Mouse (Mus musculus) liver, embryonic 16.5 days (tissue): ENCODE results near the gene Gde1. TPM values are rescaled to one million over a fixed set of nuclear protein-coding genes. Genes with fewer than 3 reads are reported as not detected.

Source experiments
- ATAC-seq: fragments of 200-750 bp; cut with Nextera tagmentation; 2 replicates; pipeline ENCODE4 v1.8.0; 2017; ENCODE audit warnings: low read depth, mild to moderate bottlenecking, moderate number of reproducible peaks, moderate library complexity
- H3K27ac ChIP-seq: fragments of 300-500 bp; sonication (generic); 2 replicates; pipeline ENCODE4 v1.5.1; 2014; ENCODE audit warnings: mild to moderate bottlenecking, low read length
- H3K27me3 ChIP-seq: fragments of 300-500 bp; sonication (generic); 2 replicates; pipeline ENCODE4 v1.6.1; 2014; ENCODE audit warnings: low read depth, low read length, mixed read lengths; ENCODE audit not compliant: control insufficient read depth, insufficient read depth
- H3K36me3 ChIP-seq: fragments of 300-500 bp; sonication (generic); 2 replicates; pipeline ENCODE4 v1.6.1; 2014; ENCODE audit warnings: mild to moderate bottlenecking; ENCODE audit not compliant: control insufficient read depth, insufficient read depth
- H3K4me1 ChIP-seq: fragments of 300-500 bp; sonication (generic); 2 replicates; pipeline ENCODE4 v1.6.1; 2014; ENCODE audit warnings: low read depth, low read length, mixed read lengths; ENCODE audit not compliant: control insufficient read depth
- H3K4me2 ChIP-seq: fragments of 300-500 bp; sonication (generic); 2 replicates; pipeline ENCODE4 v1.6.1; 2014; ENCODE audit warnings: low read depth, low read length, mixed read lengths
- H3K4me3 ChIP-seq: fragments of 300-500 bp; sonication (generic); 2 replicates; pipeline ENCODE4 v1.5.1; 2014; ENCODE audit warnings: low read depth, mild to moderate bottlenecking, low read length
- H3K9ac ChIP-seq: fragments of 300-500 bp; sonication (generic); 2 replicates; pipeline ENCODE4 v1.6.1; 2014; ENCODE audit warnings: low read depth, low read length
- H3K9me3 ChIP-seq: fragments of 300-500 bp; sonication (generic); replicated peaks from 2 replicates; pipeline ENCODE4 v1.6.1; 2016; ENCODE audit warnings: low read length; ENCODE audit not compliant: control insufficient read depth
- WGBS: fragments of 180-500 bp; shearing (Covaris S2); extraction: QIAGEN DNeasy Blood & Tissue Kit; methylation state at CpG from one replicate; pipeline ENCODE4 v1.1.7; 2014; ENCODE audit not compliant: insufficient replicate concordance; 5-methylcytosine and 5-hydroxymethylcytosine counted together
- polyA plus RNA-seq: library from polyadenylated mRNA; unstranded; fragments of >200 nt; fragmentation: Nextera tagmentation; extraction: Ambion mirVana; gene quantifications from 2 replicates; pipeline ENCODE4 v1.2.1, GENCODE M21; 2015

Gene Gde1
- polyA plus RNA-seq, 1 experiment from 2014 or later: 37.9 TPM

GRCm38 (mm10) chr7:118738730-118739129, 33.2 kb upstream of the Gde1 start:
- Histone ChIP-seq H3K4me3 (no peak overlapping the region), H3K27ac (no peak overlapping the region), H3K4me1 (peaks cover 23% of the 10 kb centered on the region), H3K9ac (no peak overlapping the region), H3K36me3 (no peaks in the 10 kb centered on the region), H3K27me3 (no peaks in the 10 kb centered on the region), H3K9me3 (no peaks in the 10 kb centered on the region), H3K4me2 (no peak overlapping the region)
- no peak for ATAC-seq
- 69% methylated on average over 1 of the region's 1 CpGs for WGBS

GRCm38 (mm10) chr7:118733225-118733624, 27.6 kb upstream of the Gde1 start:
- WGBS: 84% methylated on average over 13 of the region's 13 CpGs
- Histone ChIP-seq H3K27ac (no peak overlapping the region), H3K4me2 (no peak overlapping the region), H3K9ac (no peak overlapping the region), H3K4me3 (no peak overlapping the region), H3K36me3 (peaks cover 6% of the 10 kb centered on the region), H3K9me3 (no peaks in the 10 kb centered on the region), H3K4me1 (no peaks in the 10 kb centered on the region), H3K27me3 (no peaks in the 10 kb centered on the region)
- no peak for ATAC-seq

GRCm38 (mm10) chr7:118731781-118732180, 26.2 kb upstream of the Gde1 start:
- H3K9ac ChIP-seq: no peak overlapping the region
- WGBS: 88% methylated on average over 3 of the region's 3 CpGs
- ATAC-seq: no peak

GRCm38 (mm10) chr7:118728846-118729587, 23.4 kb upstream of the Gde1 start:
- Histone ChIP-seq H3K36me3 (peaks cover 15% of the 10 kb centered on the region), H3K27ac (no peak overlapping the region), H3K9me3 (no peaks in the 10 kb centered on the region), H3K9ac (no peak overlapping the region), H3K4me3 (no peak overlapping the region), H3K27me3 (no peaks in the 10 kb centered on the region), H3K4me1 (no peaks in the 10 kb centered on the region), H3K4me2 (no peak overlapping the region)
- ATAC-seq: no peak
- 79% methylated on average over 13 of the region's 13 CpGs for WGBS

More at GRCm38 (mm10) chr7:118731781-118732180, 26.2 kb upstream of the Gde1 start:
- peaks cover 6% of the 10 kb centered on the region for H3K36me3 ChIP-seq
- no peaks in the 10 kb centered on the region for H3K27me3 ChIP-seq
- H3K9me3 ChIP-seq: no peaks in the 10 kb centered on the region
- no peak overlapping the region for H3K4me2 ChIP-seq
- no peak overlapping the region for H3K27ac ChIP-seq
- H3K4me1 ChIP-seq: no peaks in the 10 kb centered on the region
- H3K4me3 ChIP-seq: no peak overlapping the region

- ATAC-seq: no peak
- peaks cover 8% of the 10 kb centered on the region; the same call in 1 of the 2 replicates for H3K36me3 ChIP-seq
These were observed 19.9 kb upstream of the Gde1 start for GRCm38 (mm10) chr7:118725459-118725858.

GRCm38 (mm10) chr7:118723927-118724326, 18.3 kb upstream of the Gde1 start:
- Histone ChIP-seq H3K4me2 (no peak overlapping the region), H3K4me1 (no peaks in the 10 kb centered on the region), H3K27me3 (no peaks in the 10 kb centered on the region), H3K4me3 (no peak overlapping the region), H3K36me3 (peaks cover 8% of the 10 kb centered on the region; the same call in 1 of the 2 replicates), H3K27ac (no peak overlapping the region), H3K9ac (no peak overlapping the region), H3K9me3 (no peaks in the 10 kb centered on the region)
- 81% methylated on average over 9 of the region's 9 CpGs for WGBS
- ATAC-seq: no peak

More at GRCm38 (mm10) chr7:118725459-118725858, 19.9 kb upstream of the Gde1 start:
- WGBS: 67% methylated on average over 2 of the region's 2 CpGs
- no peak overlapping the region for H3K9ac ChIP-seq
- H3K4me3 ChIP-seq: no peak overlapping the region
- no peaks in the 10 kb centered on the region for H3K9me3 ChIP-seq
- no peaks in the 10 kb centered on the region for H3K4me1 ChIP-seq
- H3K4me2 ChIP-seq: no peak overlapping the region
- no peaks in the 10 kb centered on the region for H3K27me3 ChIP-seq
- H3K27ac ChIP-seq: no peak overlapping the region

GRCm38 (mm10) chr7:118718066-118718465, 12.5 kb upstream of the Gde1 start:
- H3K9ac ChIP-seq: no peak overlapping the region
- H3K9me3 ChIP-seq: no peaks in the 10 kb centered on the region
- ATAC-seq: no peak
- WGBS: 88% methylated on average over 4 of the region's 4 CpGs
- H3K4me1 ChIP-seq: peaks cover 5% of the 10 kb centered on the region
- no peak overlapping the region for H3K4me3 ChIP-seq
- H3K4me2 ChIP-seq: no peak overlapping the region
- H3K27me3 ChIP-seq: no peaks in the 10 kb centered on the region
- peaks cover 8% of the 10 kb centered on the region for H3K36me3 ChIP-seq
- no peak overlapping the region for H3K27ac ChIP-seq

GRCm38 (mm10) chr7:118714873-118715272, 9.3 kb upstream of the Gde1 start:
- H3K9ac ChIP-seq: no peak overlapping the region
- H3K27me3 ChIP-seq: no peaks in the 10 kb centered on the region
- H3K4me2 ChIP-seq: no peak overlapping the region
- no peak overlapping the region for H3K27ac ChIP-seq
- no peak for ATAC-seq
- H3K36me3 ChIP-seq: peaks cover 8% of the 10 kb centered on the region
- H3K4me1 ChIP-seq: peaks cover 8% of the 10 kb centered on the region
- WGBS: 90% methylated on average over 1 of the region's 1 CpGs
- no peaks in the 10 kb centered on the region for H3K9me3 ChIP-seq
- H3K4me3 ChIP-seq: no peak overlapping the region
